Mouse (Mus musculus): Measurements from ENCODE around the gene Gm10570.

- no peak; the same call in 1 of the 2 replicates for TF ChIP-seq CTCF (conservative IDR thresholded peaks at IDR 0.05; ENCODE audit: insufficient read depth, insufficient read length, low read depth, low read length)
- no peak for TF ChIP-seq POLR2A (IDR thresholded peaks at IDR 0.05; ENCODE audit: low read depth, low read length)
Observed at GRCm38 (mm10) chr4:130316691-130317090, 8.2 kb upstream of the Gm10570 start.

Measured in kidney, adult 2 months (tissue).